Mouse (Mus musculus) layer of hippocampus, adult 18-20 months (tissue): ENCODE results near the gene Pole3. TPM values are rescaled to one million over a fixed set of nuclear protein-coding genes. Genes with fewer than 3 reads are reported as not detected.

Experiments used
- DNase-seq, 2 experiments: peaks; one replicate each; pipeline ENCODE4 v3.0.0; 2022; ENCODE audit warnings: low spot score in 2 of 2
- long read RNA-seq: library from polyadenylated mRNA; stranded (forward); transcript quantifications from one replicate; pipeline ENCODE4 v2.0.0, GENCODE M21; 2021
- total RNA-seq, 2 experiments: library from RNA; stranded (reverse); gene quantifications; 2 replicates each; pipeline ENCODE4 v1.2.3; 2021

Gene Pole3
- total RNA-seq = 10 to 100 TPM; 26.4 to 26.9 TPM
- long read RNA-seq, transcript Pole3-201 (4 exons, 1,805 nt) = major isoform, 26 of 27 reads
- long read RNA-seq, partial matches to known transcripts = 1 of 27 reads
- long read RNA-seq, other reads (novel, unspliced or antisense) = 0 of 27 reads

DNA sequence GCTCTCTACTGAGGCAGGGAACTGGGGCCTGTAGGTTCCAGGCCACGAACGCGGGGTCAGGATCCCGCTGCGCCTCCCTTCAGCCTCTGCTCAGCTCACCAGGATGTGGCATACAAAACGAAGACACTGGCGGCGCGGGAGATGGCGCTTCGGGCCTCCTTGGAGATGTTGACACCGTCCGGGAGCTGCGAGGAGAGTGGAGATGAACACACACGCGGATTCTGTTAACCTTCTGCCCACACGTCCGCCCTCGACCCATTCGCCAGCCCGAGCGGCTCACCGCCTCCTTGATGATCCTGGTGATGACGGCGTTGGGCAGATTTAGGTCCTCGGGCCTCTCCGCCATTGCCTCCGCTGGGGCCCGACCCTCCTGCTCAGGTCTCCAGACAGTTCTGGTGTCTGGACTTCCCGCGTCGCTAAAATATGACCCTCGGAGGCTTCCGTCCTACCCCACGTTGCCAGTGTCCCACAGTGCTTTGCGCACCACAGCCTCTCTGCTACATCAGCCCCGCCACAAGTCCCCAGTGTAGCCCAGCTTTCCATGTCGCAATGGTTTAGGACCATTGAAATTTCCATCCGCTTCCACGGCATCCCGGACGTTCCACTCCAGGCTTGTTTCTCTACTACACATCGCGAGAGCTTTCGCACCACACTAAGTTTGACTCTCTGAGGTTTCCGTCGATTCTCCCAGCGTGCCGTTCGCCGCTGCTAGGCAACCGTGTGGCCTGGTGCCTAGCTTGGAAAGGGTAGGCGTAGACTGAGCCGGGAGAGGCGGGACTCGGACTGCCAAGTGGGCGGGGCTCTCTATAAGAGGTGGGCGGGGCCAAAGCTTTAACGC, at the start of gene Pole3, which contains the start of gene 4933430I17Rik:
TSS of gene Pole3 (minus strand) at position 418 of the 838 bp plus-strand sequence.
TSS of gene 4933430I17Rik (plus strand) at position 719 of the 838 bp plus-strand sequence.
- DNase-seq = peak; percentile 94 to 97

DNA sequence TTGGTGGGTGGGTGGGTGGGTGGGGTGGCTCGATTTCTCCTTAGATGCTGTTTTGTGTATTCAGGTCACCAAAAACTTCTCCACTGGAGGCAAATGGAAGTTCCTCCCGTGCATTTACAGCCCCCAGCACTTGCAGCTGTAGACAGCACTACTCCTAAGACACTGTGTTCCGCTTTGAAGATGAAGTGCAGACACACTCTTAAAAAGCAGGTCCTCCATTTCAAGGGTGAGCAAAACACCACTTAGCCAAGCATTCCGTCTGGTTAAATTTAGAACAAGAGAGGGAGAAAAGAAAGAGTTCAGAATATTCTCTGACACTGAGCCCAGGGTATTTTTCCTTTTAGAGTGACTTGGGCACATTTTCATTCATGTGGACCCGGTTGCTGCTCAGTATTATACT, 45.2 kb upstream of the Pole3 start:
- DNase-seq = no peak

DNA sequence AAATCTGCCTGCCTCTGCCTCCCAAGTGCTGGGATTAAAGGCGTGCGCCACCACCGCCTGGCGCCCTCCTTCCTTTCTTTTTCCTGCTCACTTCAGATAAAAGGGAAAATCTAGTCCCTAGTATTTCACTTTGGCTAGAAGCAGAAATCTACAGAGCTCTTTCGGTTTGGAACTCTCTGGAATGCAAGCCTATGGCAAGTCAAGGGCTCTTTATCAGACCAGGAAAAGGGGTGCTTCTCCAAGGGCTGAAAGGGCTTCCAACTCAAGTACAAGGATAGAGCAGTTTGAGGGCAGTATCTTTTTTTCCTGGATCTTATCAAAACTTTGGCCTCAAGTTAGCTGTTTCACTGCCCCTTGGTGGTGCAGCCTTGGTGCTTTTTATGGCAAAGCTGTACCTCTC, 44.7 kb upstream of the Pole3 start:
- DNase-seq = no peak

DNA sequence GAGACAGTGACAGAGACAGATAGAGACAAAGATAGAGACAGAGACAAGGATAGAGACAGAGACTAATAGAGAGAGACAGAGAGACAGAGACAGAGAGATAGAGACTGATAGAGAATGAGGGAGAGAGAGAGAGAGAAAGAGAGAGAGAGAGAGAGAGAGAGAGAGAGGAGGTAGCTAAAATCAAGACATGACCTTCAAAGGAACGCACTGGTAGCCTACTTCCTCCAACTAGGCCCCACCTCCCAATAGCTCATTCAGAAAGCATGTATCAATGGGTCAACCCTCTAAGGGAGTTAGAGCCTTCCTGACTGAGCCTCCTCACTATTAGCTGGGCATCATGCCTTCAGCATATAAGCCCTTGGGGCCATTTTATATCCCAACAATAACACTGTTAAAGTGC, 43.5 kb upstream of the Pole3 start:
- DNase-seq = no peak

DNA sequence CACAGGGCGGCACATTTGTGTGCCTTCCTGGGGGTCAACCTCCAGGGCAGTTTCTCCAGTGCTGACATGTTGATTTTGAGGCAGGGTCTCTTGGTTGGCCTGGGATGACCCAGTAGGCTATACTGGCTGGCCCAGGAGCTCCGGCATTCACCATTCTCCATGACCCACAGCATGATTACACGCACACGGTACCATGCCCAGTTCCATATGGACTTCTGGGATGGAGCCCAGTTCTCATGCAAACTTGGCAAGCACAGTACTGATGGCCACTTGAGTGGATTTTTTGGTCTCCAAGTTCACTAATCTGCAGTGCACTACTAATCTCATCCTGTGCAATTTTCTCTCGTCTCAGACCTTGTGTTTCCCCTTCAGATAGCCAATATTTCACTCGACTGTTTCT, 42.8 kb upstream of the Pole3 start:
- no peak for DNase-seq

DNA sequence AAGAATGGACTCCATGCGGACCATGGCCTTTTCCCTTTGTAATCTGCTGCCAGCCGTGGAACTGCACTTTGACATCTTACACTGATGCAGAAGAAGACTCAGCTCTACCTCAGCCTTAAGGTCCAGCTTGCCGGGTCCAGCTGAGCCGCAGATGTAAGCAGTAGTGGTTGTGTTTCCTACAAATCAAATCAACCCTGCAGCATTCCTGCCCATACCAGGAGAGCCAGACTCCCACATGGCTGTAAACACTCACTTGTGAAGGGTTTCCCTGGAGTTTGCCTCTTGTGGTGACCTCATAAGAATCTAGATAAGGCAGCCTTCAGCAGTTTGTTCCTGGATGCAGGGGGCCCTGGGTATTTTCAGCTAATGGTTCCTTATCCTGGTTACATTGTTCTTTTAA, 41.7 kb upstream of the Pole3 start:
- DNase-seq = no peak

DNA sequence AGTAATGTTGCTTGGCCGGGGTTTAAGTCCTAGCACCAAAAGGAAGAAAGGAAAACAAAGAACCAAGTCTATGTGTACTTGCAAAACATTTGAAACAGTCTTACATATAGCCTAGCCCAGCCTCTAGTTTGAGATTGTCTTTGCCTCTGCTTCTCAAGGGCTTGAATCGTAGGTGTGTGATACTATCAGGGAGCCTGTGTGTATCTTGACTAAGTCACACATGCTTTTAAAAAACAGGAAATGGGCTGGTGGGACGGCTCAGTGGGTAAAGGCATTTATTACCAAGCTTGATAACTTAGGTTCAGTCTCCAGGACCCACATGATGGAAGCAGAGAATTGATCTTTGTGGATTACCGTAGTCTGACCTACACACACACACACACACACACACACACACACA, 37.1 kb upstream of the Pole3 start:
- DNase-seq = no peak

DNA sequence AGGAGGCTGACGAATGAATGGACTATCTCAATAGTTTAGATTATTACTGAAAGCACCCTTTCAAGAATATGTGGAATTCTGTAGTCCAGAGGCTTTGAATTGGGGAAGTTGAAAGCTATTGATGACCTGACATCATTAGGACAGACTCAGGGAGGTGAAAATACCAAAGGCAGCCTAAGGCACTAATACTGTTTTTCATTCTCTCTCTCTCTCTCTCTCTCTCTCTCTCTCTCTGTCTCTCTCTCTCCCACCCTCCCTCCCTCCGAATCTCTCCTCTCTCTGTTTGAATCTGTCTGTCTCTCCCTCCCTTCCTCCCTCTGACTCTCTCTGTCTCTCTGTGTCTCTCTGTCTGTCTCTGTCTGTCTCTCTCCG, 36.7 kb upstream of the Pole3 start:
- DNase-seq = no peak

DNA sequence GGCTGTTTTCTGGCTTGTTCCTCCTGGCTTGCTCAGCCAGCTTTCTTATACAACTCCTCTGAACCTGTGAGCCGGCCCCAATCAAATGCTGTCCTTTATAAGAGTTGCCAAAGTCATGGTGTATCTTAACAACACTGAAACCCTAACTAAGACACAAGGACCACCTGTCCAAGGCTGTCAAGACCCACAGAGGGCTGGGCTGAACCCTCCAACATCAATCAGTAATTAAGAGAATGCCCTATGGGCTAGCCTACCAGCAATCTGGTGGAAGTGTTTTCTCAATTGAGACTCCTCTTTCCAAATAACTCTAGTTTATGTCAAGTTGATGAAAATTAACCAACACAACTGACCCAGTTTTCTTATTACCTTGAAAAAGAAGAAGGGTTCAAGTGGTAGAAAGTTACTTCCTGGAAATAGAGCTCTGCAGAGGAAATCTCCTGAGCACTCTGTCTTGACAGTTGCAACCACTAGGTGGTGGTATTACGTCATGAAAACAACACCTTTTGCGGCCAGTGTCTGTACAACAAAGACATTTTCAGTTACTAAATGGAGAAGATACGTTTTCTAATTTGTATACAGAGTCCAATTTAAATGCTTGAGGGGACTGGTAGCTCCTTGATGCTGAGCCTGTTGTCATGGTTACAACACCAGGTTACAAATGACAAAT, 36.2 kb upstream of the Pole3 start:
- peak; percentile 49 to 89 for DNase-seq

DNA sequence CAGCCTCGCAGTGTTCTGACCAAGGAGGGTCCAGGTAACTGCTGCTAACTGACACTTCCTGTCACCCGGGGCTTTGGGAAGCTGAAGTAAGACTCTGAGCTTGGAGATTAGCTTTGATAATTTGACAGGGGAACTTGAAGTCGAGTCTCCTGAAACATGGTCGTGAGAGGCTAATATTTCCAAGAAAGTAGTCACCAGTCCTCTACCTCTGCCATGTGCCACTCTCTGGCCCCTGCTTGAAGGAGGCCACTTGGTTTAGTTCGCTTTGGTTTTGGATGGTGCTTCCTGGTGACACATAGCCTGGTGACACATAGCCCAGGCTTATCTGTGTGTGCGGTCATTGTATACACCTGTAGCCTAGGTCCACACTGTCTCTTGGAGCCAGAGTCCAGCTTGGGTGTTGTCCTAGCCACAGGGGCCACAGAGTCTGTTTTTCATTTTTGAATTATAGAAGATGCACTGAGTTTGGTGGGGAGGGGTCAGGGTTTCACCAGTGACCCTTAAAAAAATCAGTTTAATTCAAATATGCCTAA, 35.0 kb upstream of the Pole3 start, which contains the start of gene Rgs3:
TSS of gene Rgs3 (plus strand) at position 51 of the 533 bp plus-strand sequence.
- DNase-seq = no peak

DNA sequence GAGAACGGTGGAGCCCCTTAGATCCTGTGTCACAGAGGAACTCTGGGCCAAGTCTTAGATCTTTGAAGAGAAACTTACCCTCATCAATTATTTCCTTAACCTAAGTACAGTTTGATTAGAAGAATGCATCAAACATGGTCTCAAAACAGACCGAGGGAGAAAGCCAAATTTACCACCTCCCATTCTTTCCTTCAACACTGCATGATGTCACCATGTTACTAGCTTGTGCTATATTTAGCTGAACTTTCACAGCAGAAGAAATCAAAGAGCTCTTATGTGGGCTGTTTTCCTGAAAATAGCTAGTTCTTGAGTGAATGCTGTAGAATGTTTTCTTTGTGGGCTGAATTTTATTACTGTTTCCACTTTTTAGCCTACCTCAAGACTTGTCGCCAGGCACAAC, 32.6 kb upstream of the Pole3 start:
- DNase-seq = no peak

DNA sequence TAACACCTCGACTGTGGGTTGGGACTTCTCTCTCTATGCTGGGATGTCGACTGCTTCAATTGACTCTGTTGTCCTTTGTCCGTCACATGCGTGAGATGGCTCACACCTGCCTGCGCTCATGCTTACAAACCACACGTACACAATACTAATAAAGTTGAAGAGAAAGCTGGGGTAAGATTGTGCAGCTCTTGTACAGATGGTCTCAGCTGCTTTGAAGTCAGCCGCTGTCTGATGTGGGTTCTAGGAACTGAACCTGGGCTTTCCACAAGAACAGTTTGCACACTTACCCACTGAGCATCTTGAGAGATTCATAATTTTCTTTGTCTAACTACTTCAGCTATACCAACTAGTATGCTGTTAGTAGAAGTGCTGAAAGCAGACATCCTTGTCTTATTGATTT, 27.1 kb upstream of the Pole3 start:
- DNase-seq = no peak

DNA sequence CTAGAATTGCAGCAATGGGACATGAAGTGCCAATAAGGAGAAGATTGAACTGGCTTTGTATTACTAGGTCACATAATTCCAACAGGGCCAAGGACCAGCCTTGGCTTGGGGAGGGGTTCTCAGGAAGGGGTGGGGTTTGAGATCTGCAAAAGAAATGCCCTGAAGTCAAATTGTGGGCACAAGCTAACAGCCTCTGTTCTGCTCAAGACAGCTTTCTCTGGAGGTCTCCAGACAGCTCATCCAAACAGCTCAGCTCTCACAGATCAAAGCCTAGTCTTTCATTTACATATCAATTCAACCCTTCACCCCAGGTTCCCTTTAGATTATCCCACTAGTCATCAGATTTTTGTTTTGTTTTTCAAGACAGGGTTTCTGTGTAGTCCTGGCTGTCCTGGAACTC, 19.9 kb upstream of the Pole3 start:
- no peak for DNase-seq

DNA sequence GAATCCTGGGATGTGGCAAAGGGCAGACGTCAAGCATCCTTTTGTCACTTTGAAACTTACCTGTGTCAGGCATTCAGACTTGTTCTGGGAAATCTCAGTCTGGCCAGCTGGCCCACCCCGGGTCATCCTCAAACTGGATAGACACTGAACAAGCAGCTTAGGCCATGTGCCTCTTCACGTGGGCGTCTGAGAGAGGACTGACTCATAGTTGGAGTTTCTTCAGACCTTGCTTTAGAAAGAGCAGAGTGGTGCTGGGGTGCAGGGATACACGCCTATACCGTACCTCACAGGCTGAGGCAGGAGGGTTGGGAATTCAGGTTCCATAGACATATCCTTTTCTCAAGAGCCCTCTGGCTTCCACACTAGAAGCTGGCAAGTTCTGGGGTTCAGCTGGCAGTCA, 18.9 kb upstream of the Pole3 start:
- DNase-seq = no peak

DNA sequence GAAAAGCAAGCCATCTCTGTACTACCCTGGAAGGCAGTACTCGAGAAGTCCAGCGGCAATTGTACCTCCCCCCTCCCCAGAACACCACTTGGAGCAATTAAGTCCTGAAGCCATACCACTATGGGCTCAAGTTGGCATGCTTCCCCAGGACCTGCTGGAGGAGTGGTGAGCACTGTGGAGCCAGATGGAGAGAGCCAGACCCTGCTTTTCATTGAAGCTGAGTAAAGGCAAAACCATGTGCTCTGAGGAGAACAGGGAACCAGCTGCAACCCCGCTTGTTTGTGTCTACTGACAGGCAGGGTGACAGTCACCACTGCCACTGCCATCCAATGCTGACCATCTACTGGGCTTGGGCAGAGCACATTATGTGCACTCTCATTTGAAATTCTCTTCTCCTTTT, 16.9 kb upstream of the Pole3 start:
- peak in 1 of 2 experiments; percentile 11 for DNase-seq

DNA sequence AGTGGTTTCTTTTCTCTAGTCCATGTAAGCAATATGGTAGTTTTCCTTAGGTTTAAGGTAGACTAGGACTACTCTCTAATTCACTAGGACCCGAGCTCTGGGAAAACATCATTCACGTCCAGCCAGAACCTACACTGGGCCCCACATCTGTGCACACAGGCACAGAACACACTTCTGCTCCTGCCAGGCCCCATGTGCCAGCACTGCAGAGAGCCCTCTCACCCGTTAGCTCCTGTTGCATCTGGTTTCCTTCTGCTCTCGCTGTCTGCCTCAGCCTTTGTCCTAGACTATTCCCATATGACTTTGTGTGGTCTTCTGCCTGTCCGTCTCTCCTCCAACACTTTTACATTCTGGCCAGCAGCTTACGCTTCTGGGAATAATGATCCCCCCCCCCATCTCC, 8.9 kb upstream of the Pole3 start:
- no peak for DNase-seq

DNA sequence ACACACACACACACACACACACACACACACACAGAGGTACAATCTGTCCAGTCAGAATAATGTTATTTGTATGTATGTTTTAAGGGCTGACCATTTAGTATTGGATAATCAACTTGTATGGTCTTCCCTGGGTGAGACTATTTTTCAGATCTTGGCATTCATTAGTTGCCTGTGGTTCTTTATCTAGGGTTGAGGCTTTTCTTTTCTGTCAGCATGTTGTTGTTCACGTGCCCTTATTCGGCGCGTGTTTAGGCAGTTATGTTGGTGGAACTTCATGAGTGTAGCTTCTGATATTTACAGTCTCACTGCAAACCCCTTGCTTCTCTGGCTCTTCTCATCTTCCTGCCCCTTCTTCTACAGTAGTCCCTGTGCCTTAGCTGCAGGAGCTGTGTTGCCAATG, 2.8 kb upstream of the Pole3 start:
- no peak for DNase-seq

DNA sequence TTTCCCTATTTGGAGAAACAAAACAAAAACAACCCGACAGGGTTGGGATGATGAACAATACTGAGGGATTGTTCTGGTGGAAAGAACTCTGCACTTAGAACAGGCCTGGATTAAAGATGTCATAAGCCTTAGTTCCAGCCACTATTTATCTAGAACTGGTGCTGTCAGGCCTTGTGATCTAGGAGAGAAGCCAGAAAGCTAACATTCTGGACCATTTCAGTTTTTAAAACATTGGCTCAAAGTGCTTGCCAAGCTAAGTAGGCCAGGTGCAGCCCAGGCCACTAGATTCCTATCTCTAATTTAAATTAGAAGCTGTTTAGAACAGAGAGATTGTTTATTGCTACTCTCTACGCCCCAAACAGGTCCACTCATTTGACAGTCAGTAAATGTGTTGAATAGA, 1.4 kb upstream of the Pole3 start:
- DNase-seq = no peak

DNA sequence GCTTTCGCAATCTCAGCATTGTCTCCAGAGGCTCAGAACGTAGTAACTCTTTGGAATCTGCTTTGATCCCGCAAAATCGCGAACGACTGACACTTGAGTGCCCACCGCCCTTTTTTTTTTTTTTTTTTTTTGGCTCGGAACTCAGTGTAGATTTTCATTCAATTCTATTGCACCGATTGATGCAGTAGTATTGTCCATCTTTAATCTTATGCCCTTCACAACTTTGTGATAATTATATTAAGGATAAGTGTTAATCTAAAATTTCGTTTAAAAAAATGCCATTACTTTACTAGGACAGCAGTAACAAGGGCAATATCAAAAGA, 582 bp upstream of the Pole3 start:
- DNase-seq = no peak

DNA sequence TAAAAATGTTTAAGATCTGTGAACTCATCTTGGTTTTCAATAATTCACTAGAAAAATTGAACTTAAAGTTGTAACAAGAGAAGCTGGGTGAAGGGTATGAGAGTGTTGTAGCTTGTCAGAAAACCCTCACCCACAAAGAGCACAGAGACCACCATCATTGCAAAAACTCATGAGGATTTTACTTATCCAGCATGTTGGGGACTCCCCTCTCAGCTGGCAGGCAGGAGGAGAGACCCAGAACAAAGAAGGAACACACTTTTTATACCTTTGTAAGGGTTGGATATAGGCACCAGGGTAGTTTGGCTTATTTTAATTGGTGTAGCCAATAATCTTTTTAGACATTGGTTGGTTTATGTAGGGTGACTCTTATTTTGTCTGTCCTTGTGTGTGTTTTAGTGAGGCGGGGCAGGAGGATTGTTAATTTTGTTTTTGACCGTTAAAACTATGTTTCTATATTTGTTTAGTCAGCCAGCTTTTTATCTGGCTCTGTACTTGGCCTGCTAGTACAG, 3.9 kb downstream of the Pole3 start:
- DNase-seq = no peak

DNA sequence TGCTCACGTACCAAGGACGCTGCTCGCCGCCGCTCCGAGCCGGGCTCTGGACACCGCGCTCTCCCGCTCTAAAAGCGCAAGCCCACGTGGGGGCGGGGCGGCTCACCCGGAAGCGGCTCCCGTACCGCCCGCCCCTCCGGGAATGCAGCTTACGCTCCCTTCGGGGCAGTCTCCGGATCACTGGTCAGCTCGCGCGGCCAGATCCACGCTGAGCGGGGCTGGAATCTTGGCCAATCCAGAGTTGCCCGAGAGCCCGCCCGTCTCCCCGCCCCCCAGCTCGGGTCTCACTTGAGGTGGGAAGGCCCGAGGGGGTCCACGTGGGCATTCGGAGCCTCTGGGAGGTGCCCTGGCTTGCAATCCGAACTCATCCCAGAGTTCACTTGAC, 5.0 kb downstream of the Pole3 start, which contains the start of gene Alad:
TSS of gene Alad (minus strand) at position 70 of the 385 bp plus-strand sequence.
- peak; percentile 70 to 81 for DNase-seq
